Mouse (Mus musculus) liver, postnatal 0 days (tissue): Measurements from ENCODE around the gene Cish. TPM values are rescaled to one million over a fixed set of nuclear protein-coding genes. Genes with fewer than 3 reads are reported as not detected.
"Not testable (repeated sequence)": the region's sequence is repeated elsewhere in the genome, so short reads cannot be mapped to it uniquely, and the experiment has no call there.

Experiments used
- ATAC-seq: fragments of 200-750 bp; cut with Nextera tagmentation; 2 replicates; pipeline ENCODE4 v1.8.0; 2017; ENCODE audit warnings: mild to moderate bottlenecking, moderate library complexity
- DNase-seq: peaks from one replicate; pipeline ENCODE4 v3.0.0-alpha.2; 2016
- H3K27ac ChIP-seq: fragments of 300-500 bp; sonication (generic); 2 replicates; pipeline ENCODE4 v1.5.1; 2014; ENCODE audit warnings: antibody characterized with exemption, moderate library complexity, mild to moderate bottlenecking, low read depth
- H3K27me3 ChIP-seq: fragments of 300-500 bp; sonication (generic); 2 replicates; pipeline ENCODE4 v1.6.1; 2014; ENCODE audit warnings: low read length, control low read depth, mixed read lengths; ENCODE audit not compliant: insufficient read depth
- H3K36me3 ChIP-seq: fragments of 300-500 bp; sonication (generic); replicated peaks from 2 replicates; pipeline ENCODE4 v1.6.1; 2014; ENCODE audit warnings: mild to moderate bottlenecking, control low read depth, low read length, moderate library complexity, mixed read lengths; ENCODE audit not compliant: insufficient read depth
- H3K4me1 ChIP-seq: fragments of 300-500 bp; sonication (generic); 2 replicates; pipeline ENCODE4 v1.6.1; 2014; ENCODE audit warnings: antibody characterized with exemption, mild to moderate bottlenecking, control low read depth; ENCODE audit not compliant: insufficient read depth
- H3K4me2 ChIP-seq: fragments of 300-500 bp; sonication (generic); 2 replicates; pipeline ENCODE4 v1.6.1; 2014; ENCODE audit warnings: low read depth, mild to moderate bottlenecking, low read length, moderate library complexity, mixed read lengths
- H3K4me3 ChIP-seq: fragments of 300-500 bp; sonication (generic); 2 replicates; pipeline ENCODE4 v1.5.1; 2014; ENCODE audit warnings: low read depth, low read length
- H3K9ac ChIP-seq: fragments of 300-500 bp; sonication (generic); replicated peaks from 2 replicates; pipeline ENCODE4 v1.6.1; 2014; ENCODE audit warnings: mild to moderate bottlenecking, moderate library complexity
- H3K9me3 ChIP-seq: fragments of 300-500 bp; sonication (generic); 2 replicates; pipeline ENCODE4 v1.6.1; 2016; ENCODE audit warnings: mild to moderate bottlenecking, control low read depth, low read length, mixed read lengths
- CTCF ChIP-seq: sonication (generic); IDR thresholded peaks from 2 replicates; pipeline ENCODE4 v1.5.1; 2016; ENCODE audit warnings: antibody characterized with exemption, low read depth
- EP300 ChIP-seq: IDR thresholded peaks from 2 replicates; pipeline ENCODE4 v1.6.1; 2016; ENCODE audit warnings: antibody characterized with exemption, low read depth, mild to moderate bottlenecking
- WGBS: fragments of 180-500 bp; shearing (Covaris S2); extraction: QIAGEN DNeasy Blood & Tissue Kit; methylation state at CpG from one replicate; pipeline ENCODE4 v1.1.7; 2014; ENCODE audit not compliant: insufficient replicate concordance; 5-methylcytosine and 5-hydroxymethylcytosine counted together
- polyA plus RNA-seq: library from polyadenylated mRNA; unstranded; fragments of >200 nt; fragmentation: Nextera tagmentation; extraction: Ambion mirVana; gene quantifications from 2 replicates; pipeline ENCODE4 v1.2.1, GENCODE M21; 2015

The Cish gene
- polyA plus RNA-seq, 1 experiment from 2014 or later: 21.9 TPM

DNA sequence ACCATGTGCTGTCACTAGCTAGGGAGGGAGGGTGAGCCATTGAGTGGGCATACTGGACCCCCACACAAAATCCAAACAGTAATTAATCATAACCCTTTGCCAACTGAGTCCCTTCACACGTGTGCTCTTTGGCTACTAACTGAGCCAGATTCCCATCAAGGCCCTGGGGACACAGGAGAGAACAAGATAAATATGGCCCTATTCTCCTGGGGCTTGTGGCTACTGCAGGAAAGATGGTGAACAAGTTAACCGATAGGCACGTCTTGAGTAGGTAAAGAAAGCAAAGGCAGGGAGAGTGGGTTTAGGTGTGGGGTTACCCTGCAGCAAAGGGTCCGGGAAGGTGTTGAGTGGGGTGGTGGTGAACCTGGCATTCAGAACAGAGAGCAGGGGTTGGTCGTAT, 8.1 kb downstream of the Cish start:
- 74% methylated on average over 5 of the region's 5 CpGs for WGBS
- TF ChIP-seq CTCF: no peak
- no peak for TF ChIP-seq EP300
- peaks cover 89% of the 10 kb centered on the region for H3K4me1 ChIP-seq

DNA sequence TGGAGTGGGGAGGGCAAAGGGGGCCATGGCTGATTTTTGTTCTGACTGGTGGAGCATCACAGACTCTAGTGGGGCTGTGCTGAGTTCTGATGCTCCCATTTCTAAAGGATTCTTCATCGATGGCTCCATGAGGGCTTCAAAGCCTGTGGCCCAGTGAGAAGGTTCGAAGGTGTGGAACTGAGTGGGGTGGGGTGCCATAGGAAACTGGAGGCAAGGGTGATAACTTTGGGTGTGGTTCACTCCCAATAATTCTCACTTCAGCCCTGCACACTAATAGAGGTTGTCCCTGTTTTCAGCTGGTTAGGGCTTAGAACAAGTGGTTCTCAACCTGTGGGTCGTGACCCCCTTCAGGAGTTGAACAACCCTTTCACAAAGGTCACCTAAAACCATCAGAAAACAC, 8.6 kb downstream of the Cish start:
- Histone ChIP-seq H3K4me3 (no peak overlapping the region), H3K27ac (0 out of 2 replicates have a peak overlapping the region, but pooled peaks have one; percentile 1), H3K4me1 (peaks cover 87% of the 10 kb centered on the region), H3K9me3 (no peaks in the 10 kb centered on the region), H3K36me3 (peaks cover 33% of the 10 kb centered on the region), H3K4me2 (peak overlapping the region; percentile 15), H3K9ac (no peak overlapping the region), H3K27me3 (no peaks in the 10 kb centered on the region)
- 60% methylated on average over 3 of the region's 3 CpGs for WGBS
- ATAC-seq (no peak), DNase-seq (no peak)
- TF ChIP-seq CTCF: no peak
- no peak for TF ChIP-seq EP300

More for the DNA sequence above, 8.1 kb downstream of the Cish start:
- Histone ChIP-seq H3K4me3 (no peak overlapping the region), H3K27me3 (no peaks in the 10 kb centered on the region), H3K9ac (no peak overlapping the region), H3K36me3 (peaks cover 33% of the 10 kb centered on the region), H3K9me3 (no peaks in the 10 kb centered on the region), H3K27ac (no peak overlapping the region), H3K4me2 (peak overlapping the region; percentile 15)
- ATAC-seq: no peak
- no peak for DNase-seq

DNA sequence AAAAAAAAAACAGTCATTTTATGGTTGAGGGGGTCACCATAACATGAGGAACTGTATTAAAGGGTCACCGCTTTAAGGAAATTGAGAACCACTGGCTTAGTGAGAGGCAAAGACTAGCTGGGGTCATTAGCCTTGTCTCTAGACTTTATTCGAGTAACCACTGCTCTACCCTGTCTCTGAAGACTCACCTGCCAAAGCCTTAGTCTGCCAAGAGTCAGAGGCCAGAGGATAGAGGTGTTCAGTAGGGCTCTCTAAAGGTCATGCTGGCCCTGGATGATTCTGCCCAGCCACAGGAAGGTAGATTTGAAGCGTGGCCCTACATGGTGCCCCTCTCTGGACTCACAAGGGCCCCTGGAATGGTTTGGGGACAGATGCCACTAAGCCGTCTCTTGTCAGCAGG, 9.2 kb downstream of the Cish start:
- ATAC-seq (no peak), DNase-seq (no peak)
- 79% methylated on average over 4 of the region's 4 CpGs for WGBS
- peaks cover 30% of the 10 kb centered on the region for H3K36me3 ChIP-seq
- TF ChIP-seq CTCF (no peak), EP300 (no peak)
- no peaks in the 10 kb centered on the region for H3K27me3 ChIP-seq
- no peaks in the 10 kb centered on the region for H3K9me3 ChIP-seq
- H3K4me2 ChIP-seq: no peak overlapping the region
- H3K4me1 ChIP-seq: peaks cover 84% of the 10 kb centered on the region
- no peak overlapping the region; the same call in 1 of the 2 replicates for H3K9ac ChIP-seq
- H3K4me3 ChIP-seq: no peak overlapping the region
- H3K27ac ChIP-seq: peak overlapping the region; percentile 23; the same call in 1 of the 2 replicates

DNA sequence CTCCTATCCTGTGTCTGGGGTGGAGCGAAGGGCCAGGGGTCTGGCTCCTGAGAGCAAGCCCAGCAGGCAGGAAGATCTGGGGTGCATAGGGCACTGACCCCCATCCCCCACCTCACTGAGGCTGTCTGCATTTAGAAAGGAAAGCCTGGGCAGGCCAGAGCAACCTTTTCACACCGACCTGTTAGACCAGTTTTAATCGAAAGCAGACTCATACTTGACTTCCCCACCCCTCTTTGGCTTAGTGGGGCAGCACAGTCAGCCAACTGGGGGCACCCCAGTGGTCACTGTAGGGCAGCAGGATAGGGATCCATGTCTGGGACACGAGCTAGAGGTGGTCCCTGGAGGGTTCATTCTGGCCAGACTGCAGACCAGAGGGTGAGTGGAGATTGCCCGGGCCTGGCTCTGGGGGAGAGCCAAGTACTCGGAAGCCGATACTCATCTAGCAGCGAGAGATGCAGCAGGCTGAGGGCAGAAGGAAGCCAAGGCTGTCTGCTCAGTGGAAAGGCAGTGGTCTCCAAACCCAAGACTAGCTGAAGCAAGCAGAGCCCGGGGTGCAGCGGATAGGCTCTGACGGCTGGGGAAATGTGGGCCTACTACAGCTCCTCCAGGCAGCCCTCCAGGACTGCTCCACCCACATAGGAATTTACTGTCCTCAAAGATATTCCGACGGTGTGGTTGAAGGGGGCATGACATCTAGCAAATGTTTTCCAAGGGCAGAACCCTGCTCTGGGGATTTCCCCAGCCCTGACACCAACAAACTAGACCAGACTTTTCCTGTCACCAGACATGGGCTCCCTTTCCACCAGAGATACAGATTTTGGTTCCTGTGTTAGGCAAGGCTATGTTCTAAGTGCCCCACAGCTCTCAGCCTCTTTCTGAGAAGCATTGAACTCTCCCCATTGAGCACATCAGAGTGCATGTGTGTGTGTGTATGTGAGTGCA, 10.0 kb downstream of the Cish start:
- TF ChIP-seq CTCF (no peak), EP300 (no peak)
- peaks cover 21% of the 10 kb centered on the region for H3K36me3 ChIP-seq
- no peak for DNase-seq
- no peak overlapping the region for H3K4me3 ChIP-seq
- H3K9me3 ChIP-seq: no peaks in the 10 kb centered on the region
- H3K27me3 ChIP-seq: no peaks in the 10 kb centered on the region
- no peak overlapping the region for H3K4me2 ChIP-seq
- peaks cover 76% of the 10 kb centered on the region for H3K4me1 ChIP-seq
- no peak for ATAC-seq
- 66% methylated on average over 13 of the region's 13 CpGs for WGBS
- peak overlapping the region; percentile 18; the same call in 1 of the 2 replicates for H3K9ac ChIP-seq
- peak overlapping the region; percentile 40; the same call in 1 of the 2 replicates for H3K27ac ChIP-seq

DNA sequence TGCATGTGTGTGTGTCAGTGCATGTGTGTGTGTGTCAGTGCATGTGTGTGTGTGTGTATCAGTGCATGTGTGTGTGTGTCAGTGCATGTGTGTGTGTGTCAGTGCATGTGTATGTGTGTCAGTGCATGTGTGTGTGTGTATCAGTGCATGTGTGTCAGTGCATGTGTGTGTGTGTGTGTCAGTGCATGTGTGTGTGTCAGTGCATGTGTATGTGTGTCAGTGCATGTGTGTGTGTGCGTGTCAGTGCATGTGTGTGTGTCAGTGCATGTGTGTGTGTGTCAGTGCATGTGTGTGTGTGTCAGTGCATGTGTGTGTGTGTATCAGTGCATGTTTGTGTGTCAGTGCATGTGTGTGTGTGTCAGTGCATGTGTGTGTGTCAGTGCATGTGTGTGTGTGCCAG, 10.8 kb downstream of the Cish start:
- not testable (repeated sequence) for H3K27ac ChIP-seq, H3K27me3 ChIP-seq, H3K9ac ChIP-seq, H3K4me2 ChIP-seq, H3K4me3 ChIP-seq, DNase-seq, ATAC-seq, H3K9me3 ChIP-seq
- 95% methylated on average over 1 of the region's 1 CpGs for WGBS
- Histone ChIP-seq H3K36me3 (peaks cover 13% of the 10 kb centered on the region), H3K4me1 (peaks cover 69% of the 10 kb centered on the region)

DNA sequence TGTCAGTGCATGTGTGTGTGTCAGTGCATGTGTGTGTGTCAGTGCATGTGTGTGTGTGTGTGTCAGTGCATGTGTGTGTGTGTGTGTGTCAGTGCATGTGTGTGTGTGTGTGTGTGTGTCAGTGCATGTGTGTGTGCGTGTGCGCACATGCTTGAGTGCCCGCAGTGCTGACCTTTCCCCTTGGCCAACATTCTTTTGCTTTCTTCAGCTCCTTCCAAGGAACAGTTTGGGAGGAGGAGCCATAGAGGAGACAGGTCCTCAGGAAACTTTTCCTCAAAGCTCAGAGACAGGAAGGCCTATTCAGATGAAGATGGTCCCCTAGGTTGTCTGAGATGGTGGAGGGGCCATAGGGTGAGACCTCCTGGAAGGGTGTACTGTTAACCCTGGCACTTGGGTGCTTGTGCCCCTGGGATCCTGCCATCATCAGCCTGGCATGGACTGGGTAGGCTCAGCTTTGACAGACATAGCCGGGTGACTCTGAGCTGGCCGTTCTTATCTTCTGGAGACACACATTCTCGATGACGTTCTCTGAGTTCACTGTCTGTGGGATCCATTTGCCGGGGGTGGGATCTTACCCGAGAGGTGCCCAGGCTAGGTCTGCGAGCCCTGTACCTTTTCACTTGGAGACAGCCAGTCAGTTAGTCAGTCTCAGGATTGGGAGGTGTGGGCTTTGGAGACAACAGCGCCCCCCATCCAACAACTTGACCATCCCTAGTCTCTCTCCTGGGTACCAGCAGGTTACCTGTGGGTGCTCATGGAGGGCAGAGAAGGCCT, 11.5 kb downstream of the Cish start:
- DNase-seq (peak; percentile 57), ATAC-seq (peak; percentile 87)
- no peaks in the 10 kb centered on the region for H3K9me3 ChIP-seq
- H3K9ac ChIP-seq: peak overlapping the region; percentile 50
- H3K4me3 ChIP-seq: peak overlapping the region; percentile 13; the same call in 1 of the 2 replicates
- peaks cover 7% of the 10 kb centered on the region; the same call in 1 of the 2 replicates for H3K36me3 ChIP-seq
- H3K4me1 ChIP-seq: peaks cover 65% of the 10 kb centered on the region
- H3K27me3 ChIP-seq: no peaks in the 10 kb centered on the region
- 57% methylated on average over 11 of the region's 11 CpGs for WGBS
- H3K4me2 ChIP-seq: peak overlapping the region; percentile 68
- peak overlapping the region; percentile 83 for H3K27ac ChIP-seq
- TF ChIP-seq EP300: peak; percentile 32; the same call in 1 of the 2 replicates
- no peak; the same call in 1 of the 2 replicates for TF ChIP-seq CTCF
